Mouse (Mus musculus) limb, embryonic 13.5 days (tissue): ENCODE data around the gene Nr4a1. TPM values are rescaled to one million over a fixed set of nuclear protein-coding genes. Genes with fewer than 3 reads are reported as not detected.

ENCODE experiments used
- ATAC-seq: fragments of 200-750 bp; cut with Nextera tagmentation; 2 replicates; pipeline ENCODE4 v1.8.0; 2017; ENCODE audit warnings: low read depth, moderate number of reproducible peaks, moderate TSS enrichment; ENCODE audit not compliant: low FRiP score
- H3K27ac ChIP-seq: fragments of 300-500 bp; sonication (generic); 2 replicates; pipeline ENCODE4 v1.5.1; 2015; ENCODE audit warnings: inconsistent platforms, mild to moderate bottlenecking, moderate library complexity
- H3K27me3 ChIP-seq: fragments of 300-500 bp; sonication (generic); 2 replicates; pipeline ENCODE4 v1.6.1; 2015; ENCODE audit warnings: mild to moderate bottlenecking, inconsistent platforms
- H3K36me3 ChIP-seq: fragments of 300-500 bp; sonication (generic); 2 replicates; pipeline ENCODE4 v1.6.1; 2015; ENCODE audit warnings: inconsistent platforms, mild to moderate bottlenecking, moderate library complexity
- H3K4me1 ChIP-seq: fragments of 300-500 bp; sonication (generic); 2 replicates; pipeline ENCODE4 v1.6.1; 2015; ENCODE audit warnings: inconsistent platforms
- H3K4me2 ChIP-seq: fragments of 300-500 bp; sonication (generic); replicated peaks from 2 replicates; pipeline ENCODE4 v1.6.1; 2015; ENCODE audit warnings: inconsistent platforms, mild to moderate bottlenecking, moderate library complexity
- H3K4me3 ChIP-seq: fragments of 300-500 bp; sonication (generic); 2 replicates; pipeline ENCODE4 v1.5.1; 2015; ENCODE audit warnings: moderate library complexity, mild to moderate bottlenecking, inconsistent platforms
- H3K9ac ChIP-seq: fragments of 300-500 bp; sonication (generic); 2 replicates; pipeline ENCODE4 v1.6.1; 2015; ENCODE audit warnings: mild to moderate bottlenecking, inconsistent platforms
- H3K9me3 ChIP-seq: fragments of 300-500 bp; sonication (generic); 2 replicates; pipeline ENCODE4 v1.6.1; 2016; ENCODE audit warnings: inconsistent platforms
- WGBS: fragments of 180-500 bp; shearing (Covaris S2); methylation state at CpG from one replicate; pipeline ENCODE4 v1.1.7; 2015; 5-methylcytosine and 5-hydroxymethylcytosine counted together
- polyA plus RNA-seq: library from polyadenylated mRNA; unstranded; fragments of >200 nt; fragmentation: Nextera tagmentation; extraction: Ambion mirVana; gene quantifications from 2 replicates; pipeline ENCODE4 v1.2.1, GENCODE M21; 2015

Gene Nr4a1
- polyA plus RNA-seq, 1 experiment from 2014 or later, result 10.3 TPM

DNA sequence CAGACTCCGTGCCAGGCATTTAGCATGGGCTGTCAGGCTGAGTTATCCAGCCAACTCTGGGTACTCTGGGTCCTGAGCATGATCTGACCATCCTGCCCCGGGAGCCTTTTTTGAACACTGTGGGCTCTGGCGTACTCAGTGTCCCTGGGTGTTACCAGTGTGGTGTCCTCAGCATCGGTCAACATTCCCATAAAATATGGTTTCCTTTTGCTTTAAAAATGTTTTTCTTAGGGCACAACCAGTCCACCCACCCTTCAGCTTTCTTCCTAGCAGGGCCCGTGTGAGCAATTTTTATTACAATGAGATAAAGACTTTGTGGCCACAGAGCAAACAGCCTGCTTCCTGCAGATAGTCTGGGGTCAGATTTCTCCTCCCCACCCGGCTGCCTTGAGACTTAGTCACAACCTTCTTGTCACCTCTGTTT is 66.6 kb downstream of the Nr4a1 start:
- Histone ChIP-seq H3K4me3 (no peak overlapping the region), H3K27me3 (no peaks in the 10 kb centered on the region), H3K9me3 (no peaks in the 10 kb centered on the region), H3K4me1 (peaks cover 14% of the 10 kb centered on the region; the same call in 1 of the 2 replicates), H3K4me2 (no peak overlapping the region), H3K9ac (no peak overlapping the region), H3K36me3 (no peaks in the 10 kb centered on the region), H3K27ac (no peak overlapping the region)
- ATAC-seq, result no peak
- 43% methylated on average over 6 of the region's 6 CpGs for WGBS

DNA sequence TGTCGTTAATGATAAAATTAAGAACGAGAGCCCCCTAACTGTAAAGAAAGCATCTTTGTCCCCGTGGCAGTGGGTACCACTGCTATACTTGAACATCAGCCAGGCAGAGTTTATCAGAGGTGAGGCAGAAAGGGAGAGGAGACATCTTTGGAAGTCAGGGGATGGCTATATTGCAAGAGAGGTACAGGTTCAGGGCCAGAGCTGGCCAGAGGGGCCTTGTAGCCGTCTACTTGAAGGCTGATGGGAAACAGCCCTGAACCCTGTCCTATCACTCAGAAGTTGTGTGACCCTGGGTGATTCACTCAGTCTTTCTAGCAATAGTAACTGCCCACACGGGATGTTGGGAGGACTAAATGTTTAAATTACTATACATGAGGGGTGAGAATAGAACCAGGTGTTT is 67.1 kb downstream of the Nr4a1 start:
- no peak overlapping the region for H3K4me3 ChIP-seq
- no peak for ATAC-seq
- 55% methylated on average over 5 of the region's 5 CpGs for WGBS
- H3K4me2 ChIP-seq, result no peak overlapping the region
- no peaks in the 10 kb centered on the region for H3K9me3 ChIP-seq
- no peaks in the 10 kb centered on the region; the same call in 1 of the 2 replicates for H3K27me3 ChIP-seq
- no peak overlapping the region for H3K9ac ChIP-seq
- H3K27ac ChIP-seq, result no peak overlapping the region
- H3K36me3 ChIP-seq, result no peaks in the 10 kb centered on the region
- peaks cover 11% of the 10 kb centered on the region; the same call in 1 of the 2 replicates for H3K4me1 ChIP-seq

DNA sequence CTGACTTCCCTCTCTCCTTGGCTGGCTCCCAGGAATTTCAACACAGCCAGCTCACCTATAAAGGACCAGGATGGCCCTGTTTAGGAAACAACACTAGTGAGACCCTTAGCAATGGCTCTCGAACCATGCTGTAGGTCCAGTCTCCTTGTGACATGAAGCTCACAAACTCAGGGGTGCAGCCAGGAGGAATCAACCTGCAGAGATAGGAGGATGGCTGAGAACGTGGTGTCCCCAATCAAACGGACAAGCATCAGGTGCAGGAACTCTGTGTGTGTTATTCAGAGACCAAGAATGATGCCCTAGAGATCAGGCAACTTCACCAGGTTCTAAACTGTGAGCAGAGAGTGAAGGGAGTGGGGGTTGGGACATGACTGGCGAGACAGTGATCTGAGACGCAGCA is 68.0 kb downstream of the Nr4a1 start:
- Histone ChIP-seq H3K4me3 (no peak overlapping the region), H3K27me3 (no peaks in the 10 kb centered on the region; the same call in 1 of the 2 replicates), H3K9ac (no peak overlapping the region), H3K36me3 (no peaks in the 10 kb centered on the region), H3K4me1 (peaks cover 9% of the 10 kb centered on the region; the same call in 1 of the 2 replicates), H3K27ac (no peak overlapping the region), H3K4me2 (no peak overlapping the region), H3K9me3 (no peaks in the 10 kb centered on the region)
- WGBS, result 78% methylated on average over 5 of the region's 5 CpGs
- ATAC-seq, result no peak

DNA sequence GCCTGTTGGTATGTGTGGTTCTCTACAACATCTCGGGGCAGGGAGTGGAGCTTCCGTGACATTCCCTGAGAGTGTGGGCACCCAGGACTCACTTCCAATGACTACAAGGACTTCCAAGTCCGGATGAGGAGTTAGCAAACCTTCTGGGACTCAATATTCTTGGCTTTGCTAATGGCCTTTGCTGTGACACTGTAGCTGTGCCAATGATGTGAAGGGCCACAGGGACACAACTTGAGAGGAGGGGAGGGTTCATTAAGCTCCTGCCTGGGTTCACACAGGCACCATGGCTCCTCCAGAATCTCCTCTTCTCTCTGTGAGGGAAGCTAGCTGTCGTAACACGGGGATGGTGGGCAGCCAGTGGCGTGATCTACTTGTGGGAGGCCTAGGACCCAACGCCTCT is 68.6 kb downstream of the Nr4a1 start:
- Histone ChIP-seq H3K9me3 (no peaks in the 10 kb centered on the region), H3K36me3 (no peaks in the 10 kb centered on the region), H3K4me3 (no peak overlapping the region), H3K27ac (no peak overlapping the region), H3K9ac (no peak overlapping the region), H3K27me3 (no peaks in the 10 kb centered on the region; the same call in 1 of the 2 replicates), H3K4me1 (peaks cover 12% of the 10 kb centered on the region; the same call in 1 of the 2 replicates), H3K4me2 (no peak overlapping the region)
- no peak for ATAC-seq
- whole genome bisulfite sequencing, result 86% methylated on average over 7 of the region's 7 CpGs

DNA sequence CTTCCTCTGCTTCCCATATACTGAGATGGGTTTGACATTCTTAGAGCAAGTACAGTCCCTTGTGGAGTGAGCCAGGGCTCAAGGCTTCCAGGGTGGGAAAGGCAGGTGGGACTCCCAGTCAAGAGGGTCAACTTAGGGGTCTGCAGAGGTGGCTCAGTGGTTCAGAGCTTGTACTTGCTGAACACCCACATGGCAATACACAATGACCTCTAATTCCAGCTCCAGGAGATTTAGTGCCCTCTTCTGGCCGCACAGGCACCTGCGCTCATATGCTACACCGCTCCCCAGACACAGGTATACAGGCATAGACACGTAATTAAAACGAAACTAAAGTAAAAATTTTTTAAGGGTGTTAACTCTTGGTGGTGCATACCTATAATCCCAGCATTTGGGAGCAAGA is 69.4 kb downstream of the Nr4a1 start:
- Histone ChIP-seq H3K36me3 (no peaks in the 10 kb centered on the region), H3K27ac (no peak overlapping the region), H3K9ac (no peak overlapping the region), H3K4me3 (no peak overlapping the region), H3K4me1 (peaks cover 12% of the 10 kb centered on the region; the same call in 1 of the 2 replicates), H3K27me3 (no peaks in the 10 kb centered on the region; the same call in 1 of the 2 replicates), H3K9me3 (no peaks in the 10 kb centered on the region), H3K4me2 (no peak overlapping the region)
- 92% methylated on average over 5 of the region's 5 CpGs for WGBS
- no peak for ATAC-seq

Other genes with a start within 250 kb of the Nr4a1 start
- not detected in 2 replicates for gene Gm47841, start 206.9 kb upstream of the Nr4a1 start, polyA plus RNA-seq
- gene Fignl2, start 175.7 kb upstream of the Nr4a1 start, polyA plus RNA-seq, result 0.20 and 0.26 TPM in 2 replicates
- gene Ankrd33, start 138.5 kb upstream of the Nr4a1 start, polyA plus RNA-seq, result not detected in 2 replicates
- 9.6 TPM in 2 replicates for gene Acvrl1, start 125.7 kb upstream of the Nr4a1 start, polyA plus RNA-seq
- gene Acvr1b, start 80.2 kb upstream of the Nr4a1 start, polyA plus RNA-seq, result 6.1 and 7.1 TPM in 2 replicates
- 5.7 and 6.0 TPM in 2 replicates for gene Grasp, start 30.1 kb upstream of the Nr4a1 start, polyA plus RNA-seq
- 64.1 and 70.4 TPM in 2 replicates for gene Atg101, start 30.0 kb downstream of the Nr4a1 start, polyA plus RNA-seq
- 1.5 and 1.9 TPM in 2 replicates for gene 6030408B16Rik, start 38.9 kb downstream of the Nr4a1 start, polyA plus RNA-seq
- gene Krt80, start 115.9 kb downstream of the Nr4a1 start, polyA plus RNA-seq, result 0.75 and 1.0 TPM in 2 replicates
- 23.2 and 24.4 TPM in 2 replicates for gene Krt7, start 156.8 kb downstream of the Nr4a1 start, polyA plus RNA-seq
- 1.3 and 1.7 TPM in 2 replicates for gene Krt87, start 184.5 kb downstream of the Nr4a1 start, polyA plus RNA-seq
- not detected in 2 replicates for gene Krt88, start 193.5 kb downstream of the Nr4a1 start, polyA plus RNA-seq
- not detected in 2 replicates for gene Krt81, start 209.5 kb downstream of the Nr4a1 start, polyA plus RNA-seq
- not detected in 2 replicates for gene Krt86, start 219.2 kb downstream of the Nr4a1 start, polyA plus RNA-seq
- not detected in 2 replicates for gene Krt83, start 237.2 kb downstream of the Nr4a1 start, polyA plus RNA-seq